Mouse (Mus musculus): ENCODE measurements at regions not wholly inside any gene's neighbourhood (a gene's known extent, or its start where the extent isn't known, plus 50 kb on each side); places are given as distances from the start of the nearest gene placed in this dataset.
A peak's percentile ranks its signal among the peaks of the same experiment; 100 is the strongest.

- no peak overlapping the region for H3K9ac ChIP-seq (ENCODE audit: low read depth, low read length)
- no peak overlapping the region for H3K27ac ChIP-seq
- H3K9me3 ChIP-seq (replicated peaks; ENCODE audit: low read length), result no peaks in the 10 kb centered on the region
- DNase-seq (ENCODE audit: low spot score) (no peak), ATAC-seq (replicated peaks; ENCODE audit: low FRiP score, low read depth) (no peak)
- H3K4me1 ChIP-seq (replicated peaks; ENCODE audit: insufficient read depth, low read length), result no peaks in the 10 kb centered on the region
- no peaks in the 10 kb centered on the region for H3K27me3 ChIP-seq (ENCODE audit: insufficient read depth, low read length)
- H3K4me3 ChIP-seq (replicated peaks; ENCODE audit: low read depth, low read length), result no peak overlapping the region
- H3K36me3 ChIP-seq (ENCODE audit: insufficient read depth, low read length), result no peaks in the 10 kb centered on the region
- 54% methylated on average over 1 of the region's 1 CpGs for WGBS
- H3K4me2 ChIP-seq (ENCODE audit: low read length), result no peak overlapping the region
- no peak for TF ChIP-seq CTCF (IDR thresholded peaks at IDR 0.05; ENCODE audit: low read depth)
Measured at GRCm38 (mm10) chr5:39260721-39261190, 384.1 kb upstream of the Clnk start.

- DNase-seq (ENCODE audit: low spot score) (no peak), ATAC-seq (replicated peaks; ENCODE audit: low FRiP score, low read depth) (no peak)
- Histone ChIP-seq H3K27ac (no peak overlapping the region), H3K27me3 (ENCODE audit: insufficient read depth, low read length) (no peaks in the 10 kb centered on the region), H3K36me3 (ENCODE audit: insufficient read depth, low read length) (no peaks in the 10 kb centered on the region), H3K4me3 (replicated peaks; ENCODE audit: low read depth, low read length) (no peak overlapping the region), H3K4me2 (ENCODE audit: low read length) (no peak overlapping the region), H3K9ac (ENCODE audit: low read depth, low read length) (no peak overlapping the region), H3K9me3 (replicated peaks; ENCODE audit: low read length) (no peaks in the 10 kb centered on the region), H3K4me1 (replicated peaks; ENCODE audit: insufficient read depth, low read length) (no peaks in the 10 kb centered on the region)
- 88% methylated on average over 2 of the region's 2 CpGs for WGBS
- TF ChIP-seq CTCF (IDR thresholded peaks at IDR 0.05; ENCODE audit: low read depth), result no peak
Measured at GRCm38 (mm10) chr5:39257745-39258144, 381.1 kb upstream of the Clnk start.

GRCm38 (mm10) chr5:39252206-39252605 lies 375.6 kb upstream of the Clnk start:
- TF ChIP-seq CTCF (IDR thresholded peaks at IDR 0.05; ENCODE audit: low read depth), result no peak
- H3K27ac ChIP-seq, result no peak overlapping the region
- 69% methylated on average over 3 of the region's 3 CpGs for WGBS
- no peaks in the 10 kb centered on the region for H3K36me3 ChIP-seq (ENCODE audit: insufficient read depth, low read length)
- no peaks in the 10 kb centered on the region for H3K27me3 ChIP-seq (ENCODE audit: insufficient read depth, low read length)
- no peak overlapping the region for H3K4me2 ChIP-seq (ENCODE audit: low read length)
- no peaks in the 10 kb centered on the region for H3K9me3 ChIP-seq (replicated peaks; ENCODE audit: low read length)
- DNase-seq (ENCODE audit: low spot score) (no peak), ATAC-seq (replicated peaks; ENCODE audit: low FRiP score, low read depth) (no peak)
- H3K9ac ChIP-seq (ENCODE audit: low read depth, low read length), result no peak overlapping the region
- H3K4me1 ChIP-seq (replicated peaks; ENCODE audit: insufficient read depth, low read length), result no peaks in the 10 kb centered on the region
- no peak overlapping the region for H3K4me3 ChIP-seq (replicated peaks; ENCODE audit: low read depth, low read length)

DNA sequence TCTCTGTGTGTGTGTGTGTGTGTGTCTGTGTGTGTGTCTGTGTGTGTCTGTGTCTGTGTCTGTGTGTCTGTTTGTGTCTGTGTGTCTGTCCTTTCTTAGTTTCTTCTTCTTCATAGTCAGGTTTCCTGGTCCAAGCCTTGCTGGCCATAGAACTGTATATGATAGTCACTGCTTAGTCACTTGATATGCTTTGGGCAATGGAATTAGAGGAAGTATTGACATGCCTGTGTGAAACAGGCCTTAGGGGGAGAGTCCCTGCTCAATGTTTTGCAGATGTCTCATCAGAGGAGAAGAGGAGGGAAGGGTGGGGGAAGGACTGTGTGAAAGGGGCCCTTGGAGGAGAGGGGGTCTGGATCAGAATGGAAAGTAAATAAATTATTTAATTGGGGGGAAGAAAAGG lies 374.4 kb upstream of the Clnk start:
- ATAC-seq (replicated peaks; ENCODE audit: low FRiP score, low read depth), result no peak
- Histone ChIP-seq H3K4me2 (ENCODE audit: low read length) (no peak overlapping the region), H3K27ac (no peak overlapping the region), H3K36me3 (ENCODE audit: insufficient read depth, low read length) (no peaks in the 10 kb centered on the region), H3K27me3 (ENCODE audit: insufficient read depth, low read length) (no peaks in the 10 kb centered on the region), H3K9me3 (replicated peaks; ENCODE audit: low read length) (no peaks in the 10 kb centered on the region), H3K9ac (ENCODE audit: low read depth, low read length) (no peak overlapping the region), H3K4me1 (replicated peaks; ENCODE audit: insufficient read depth, low read length) (no peaks in the 10 kb centered on the region), H3K4me3 (replicated peaks; ENCODE audit: low read depth, low read length) (no peak overlapping the region)
- no peak for DNase-seq (ENCODE audit: low spot score)
- TF ChIP-seq CTCF (IDR thresholded peaks at IDR 0.05; ENCODE audit: low read depth), result no peak

- no peaks in the 10 kb centered on the region for H3K9me3 ChIP-seq (replicated peaks; ENCODE audit: low read length)
- no peak overlapping the region for H3K9ac ChIP-seq (ENCODE audit: low read depth, low read length)
- no peak for TF ChIP-seq CTCF (IDR thresholded peaks at IDR 0.05; ENCODE audit: low read depth)
- WGBS, result 79% methylated on average over 5 of the region's 5 CpGs
- no peaks in the 10 kb centered on the region for H3K4me1 ChIP-seq (replicated peaks; ENCODE audit: insufficient read depth, low read length)
- no peak overlapping the region for H3K4me3 ChIP-seq (replicated peaks; ENCODE audit: low read depth, low read length)
- no peaks in the 10 kb centered on the region for H3K36me3 ChIP-seq (ENCODE audit: insufficient read depth, low read length)
- no peak for ATAC-seq (replicated peaks; ENCODE audit: low FRiP score, low read depth)
- H3K4me2 ChIP-seq (ENCODE audit: low read length), result no peak overlapping the region
- no peaks in the 10 kb centered on the region for H3K27me3 ChIP-seq (ENCODE audit: insufficient read depth, low read length)
- no peak for DNase-seq (ENCODE audit: low spot score)
- H3K27ac ChIP-seq, result no peak overlapping the region
Measured at GRCm38 (mm10) chr5:39219698-39220097, 343.1 kb upstream of the Clnk start.

GRCm38 (mm10) chr5:39216326-39216725 lies 339.7 kb upstream of the Clnk start:
- WGBS, result 95% methylated on average over 5 of the region's 5 CpGs
- H3K27me3 ChIP-seq (ENCODE audit: insufficient read depth, low read length), result no peaks in the 10 kb centered on the region
- H3K4me1 ChIP-seq (replicated peaks; ENCODE audit: insufficient read depth, low read length), result no peaks in the 10 kb centered on the region
- H3K4me2 ChIP-seq (ENCODE audit: low read length), result no peak overlapping the region
- no peak for TF ChIP-seq CTCF (IDR thresholded peaks at IDR 0.05; ENCODE audit: low read depth)
- ATAC-seq (replicated peaks; ENCODE audit: low FRiP score, low read depth) (no peak), DNase-seq (ENCODE audit: low spot score) (no peak)
- H3K27ac ChIP-seq, result no peak overlapping the region
- H3K9me3 ChIP-seq (replicated peaks; ENCODE audit: low read length), result no peaks in the 10 kb centered on the region
- H3K36me3 ChIP-seq (ENCODE audit: insufficient read depth, low read length), result no peaks in the 10 kb centered on the region
- H3K9ac ChIP-seq (ENCODE audit: low read depth, low read length), result no peak overlapping the region
- no peak overlapping the region for H3K4me3 ChIP-seq (replicated peaks; ENCODE audit: low read depth, low read length)

DNA sequence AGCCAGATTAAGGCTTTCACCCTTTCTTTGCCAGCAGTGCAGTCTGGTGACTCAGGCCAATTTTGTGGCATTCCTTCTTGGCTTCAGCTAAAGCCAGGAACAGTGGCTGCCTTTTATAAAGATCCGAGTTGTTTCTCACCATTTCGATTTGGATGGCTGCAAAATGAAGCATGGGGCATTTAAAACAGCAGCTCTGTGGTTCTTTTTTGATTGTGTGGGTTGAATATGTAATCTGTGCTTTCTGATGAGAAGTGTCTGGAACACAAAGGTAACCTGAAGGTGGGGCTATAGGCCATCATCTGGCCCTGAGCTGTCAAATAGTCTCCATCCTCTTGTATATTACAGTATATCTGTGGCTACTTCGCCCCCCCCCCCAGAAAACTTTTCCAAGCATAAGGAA lies 338.4 kb upstream of the Clnk start:
- 70% methylated on average over 3 of the region's 3 CpGs for WGBS

More for the DNA sequence above, 338.4 kb upstream of the Clnk start:
- H3K36me3 ChIP-seq (ENCODE audit: insufficient read depth, low read length), result no peaks in the 10 kb centered on the region
- H3K4me3 ChIP-seq (replicated peaks; ENCODE audit: low read depth, low read length), result no peak overlapping the region
- no peak overlapping the region for H3K4me2 ChIP-seq (ENCODE audit: low read length)
- ATAC-seq (replicated peaks; ENCODE audit: low FRiP score, low read depth) (no peak), DNase-seq (ENCODE audit: low spot score) (no peak)
- no peaks in the 10 kb centered on the region for H3K9me3 ChIP-seq (replicated peaks; ENCODE audit: low read length)
- no peak overlapping the region for H3K27ac ChIP-seq
- H3K9ac ChIP-seq (ENCODE audit: low read depth, low read length), result no peak overlapping the region
- no peaks in the 10 kb centered on the region for H3K27me3 ChIP-seq (ENCODE audit: insufficient read depth, low read length)
- 0 out of 2 replicates have a peak, but pooled peaks have one; percentile 14 for TF ChIP-seq CTCF (IDR thresholded peaks at IDR 0.05; ENCODE audit: low read depth)
- no peaks in the 10 kb centered on the region for H3K4me1 ChIP-seq (replicated peaks; ENCODE audit: insufficient read depth, low read length)
